Mouse (Mus musculus): ENCODE results near the gene Asic4.

Asic4 gene

DNA sequence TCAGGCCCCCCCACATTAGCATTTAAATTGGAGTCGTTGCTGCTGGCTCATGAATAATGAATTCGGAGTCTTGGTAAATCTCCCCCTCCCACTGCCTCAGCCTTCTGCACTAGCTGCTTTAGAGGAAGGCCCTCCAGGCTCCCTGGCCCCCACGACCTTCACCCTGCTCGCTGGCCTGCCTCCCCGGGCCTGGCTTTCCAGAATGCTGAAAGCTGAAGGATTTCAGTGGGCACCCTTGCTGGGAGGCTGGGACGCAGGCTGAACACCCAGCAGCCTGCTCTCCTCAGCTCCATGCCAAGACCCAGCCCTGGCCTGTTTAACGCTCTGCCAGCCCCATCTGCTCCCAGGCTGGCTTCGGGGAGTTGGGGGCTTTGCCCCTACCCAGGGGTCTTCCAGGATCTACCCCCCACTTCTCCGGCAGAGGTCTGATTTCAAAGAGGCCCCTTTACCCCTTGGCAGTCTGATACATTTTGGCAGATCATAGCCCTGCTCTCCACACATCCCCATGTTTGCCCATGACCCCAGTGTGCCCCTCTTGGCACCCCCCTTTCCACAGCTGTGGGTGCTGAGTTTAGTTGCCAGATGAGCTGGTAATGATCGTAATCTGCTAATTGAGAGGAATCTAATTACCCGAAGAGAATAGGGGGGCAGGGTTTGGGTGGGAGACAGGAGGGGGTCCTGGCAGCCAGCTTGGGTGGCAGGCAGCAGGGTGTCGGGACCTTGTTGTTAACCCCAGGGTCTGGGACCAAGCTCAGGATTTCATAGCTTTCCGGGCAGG, 6.8 kb upstream of the Asic4 start:
- DNase-seq = no peak

DNA sequence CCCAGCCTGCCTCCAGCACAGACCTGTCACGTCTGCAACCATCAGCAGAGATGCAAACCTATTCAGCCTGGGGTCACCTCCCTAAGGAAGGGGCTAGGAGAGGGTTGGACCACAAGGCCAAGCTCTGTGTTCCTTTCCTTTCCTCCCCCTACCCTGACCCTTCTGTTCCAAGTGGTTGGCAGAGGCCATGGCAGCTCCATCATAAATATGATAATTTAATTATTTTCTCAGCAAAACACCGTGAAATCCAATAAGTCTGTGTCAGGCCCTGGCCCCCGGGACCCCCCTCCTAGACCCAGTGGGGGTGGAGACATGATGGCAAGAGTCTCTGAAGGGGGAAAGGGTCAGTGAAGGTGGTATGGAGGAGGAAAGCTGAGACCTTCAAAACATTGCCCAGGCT, 6.0 kb upstream of the Asic4 start:
- no peak for DNase-seq

DNA sequence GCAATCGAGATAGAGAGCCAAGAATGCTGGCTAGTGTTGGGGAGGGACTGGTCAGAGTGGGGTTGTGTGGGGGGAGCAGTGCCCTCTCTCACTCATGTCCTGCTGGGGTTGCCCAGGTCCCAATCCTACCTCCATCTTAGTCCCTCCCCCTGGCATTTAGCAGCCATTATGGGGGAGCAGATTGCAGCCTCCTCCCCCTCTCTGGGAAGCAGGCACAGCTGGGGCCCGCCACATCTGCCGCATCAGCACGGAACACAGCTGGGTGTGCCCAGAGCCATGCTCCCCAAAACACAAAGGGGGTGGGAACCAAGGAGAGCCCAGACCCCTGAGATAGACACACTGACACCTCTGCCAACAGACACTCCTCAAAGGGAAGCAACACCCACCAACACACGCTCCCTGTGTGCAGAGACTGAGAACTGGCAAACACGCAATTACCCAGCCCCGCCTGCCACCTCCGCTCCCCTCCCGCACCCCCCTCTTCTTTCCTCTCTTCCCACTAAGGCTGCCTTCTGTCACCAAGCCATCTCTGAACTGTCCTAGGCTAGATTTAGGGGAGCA, 5.0 kb upstream of the Asic4 start:
- no peak for DNase-seq

DNA sequence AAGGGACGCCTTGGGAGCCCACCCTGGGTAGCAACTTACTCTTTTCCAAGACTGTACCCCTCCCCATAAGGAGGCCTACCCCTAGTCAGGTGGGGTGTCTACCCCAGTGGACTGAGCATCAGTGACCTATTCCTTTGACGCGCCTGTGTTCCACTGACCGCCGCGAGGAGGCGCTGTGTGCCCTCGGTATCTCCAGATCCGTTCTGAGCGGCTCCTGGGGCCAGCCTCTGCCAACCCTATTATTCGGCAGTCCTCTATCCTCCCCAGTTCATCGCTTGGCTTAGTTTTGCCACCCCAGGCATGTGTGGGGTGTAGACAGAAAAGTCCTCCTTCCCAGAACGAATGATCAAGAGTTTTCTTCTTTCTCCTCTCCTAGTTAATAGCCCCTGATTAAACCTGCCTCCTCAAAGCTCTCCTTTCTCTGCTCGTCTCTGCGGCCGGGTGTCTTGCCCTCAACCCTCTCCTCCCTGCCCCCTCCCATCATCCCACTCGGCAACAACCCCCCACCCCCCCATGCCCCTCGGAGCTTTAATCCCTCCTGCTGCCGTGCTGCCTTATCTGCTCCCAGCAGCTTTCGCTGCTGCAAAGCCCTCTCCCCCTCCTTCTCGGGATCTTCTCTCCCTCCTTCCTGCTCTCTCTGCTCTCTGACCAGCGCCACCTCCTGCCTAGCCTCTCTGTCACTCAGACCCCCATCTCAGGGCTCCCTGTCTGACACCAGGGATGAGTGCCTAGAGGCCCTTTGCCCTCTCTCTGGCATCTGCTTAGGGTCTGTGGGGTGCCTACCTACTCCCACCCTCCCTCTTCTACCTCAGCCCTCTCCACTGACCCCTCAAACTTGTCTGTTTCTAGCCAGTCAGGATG, 4.3 kb upstream of the Asic4 start:
- peak; percentile 50 to 52 for DNase-seq

DNA sequence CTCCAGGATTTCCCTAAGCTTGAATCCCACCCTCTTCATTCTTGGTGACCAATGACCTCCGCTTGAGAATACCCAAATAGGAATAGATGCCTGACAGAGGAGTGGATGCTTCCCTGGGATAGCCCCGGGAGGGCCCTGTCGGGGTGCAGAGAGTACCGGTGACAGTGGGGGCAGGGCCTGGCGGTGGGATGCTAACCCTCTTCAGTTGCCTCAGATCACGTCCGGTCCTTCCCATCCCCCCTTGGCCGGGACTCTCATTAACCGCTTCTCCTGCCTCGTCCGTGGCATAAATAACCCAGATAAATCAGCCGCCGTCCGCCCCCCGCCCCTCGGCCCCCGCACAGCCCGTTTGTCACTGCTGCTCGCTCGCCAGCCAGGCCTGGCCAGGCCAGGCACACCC, 3.6 kb upstream of the Asic4 start:
- DNase-seq = no peak

DNA sequence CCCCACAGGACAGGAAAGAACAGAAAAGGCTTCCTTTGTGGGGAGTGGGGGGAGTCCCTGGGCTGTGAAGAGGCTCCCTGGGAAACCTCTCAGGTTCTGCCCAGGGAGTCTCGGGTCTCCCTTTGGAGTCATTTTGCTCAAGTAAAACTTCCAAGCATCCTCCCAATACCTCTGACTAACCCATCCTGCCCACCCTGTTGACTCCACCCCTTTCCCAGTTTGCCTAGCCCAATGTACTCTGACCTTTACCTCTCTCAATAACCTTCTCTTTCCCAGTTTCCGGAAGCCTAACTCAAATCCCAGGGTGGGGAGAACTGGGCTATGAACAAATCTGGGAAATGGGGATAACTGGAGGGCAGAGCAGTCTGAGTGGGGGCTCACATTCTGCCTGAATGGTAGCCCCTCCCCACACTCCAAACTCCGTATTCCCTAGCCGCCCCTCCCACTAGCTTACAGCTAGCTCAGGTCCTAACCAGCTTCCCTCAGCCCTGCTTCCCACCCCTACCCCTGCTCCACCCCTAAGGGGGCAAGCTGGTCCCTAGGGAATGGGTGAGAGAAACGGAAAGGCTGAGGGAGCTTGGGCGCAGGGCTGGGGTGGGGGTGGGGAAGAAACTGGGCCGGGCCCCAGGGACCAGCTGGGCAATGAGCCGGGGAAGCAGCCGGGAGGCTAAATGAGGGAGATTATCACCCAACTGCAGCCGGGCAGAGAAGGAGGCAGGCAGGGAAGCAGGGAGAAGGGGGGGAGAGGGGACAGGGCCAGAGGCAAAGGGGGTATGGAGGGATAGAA, 2.8 kb upstream of the Asic4 start:
- DNase-seq = no peak

DNA sequence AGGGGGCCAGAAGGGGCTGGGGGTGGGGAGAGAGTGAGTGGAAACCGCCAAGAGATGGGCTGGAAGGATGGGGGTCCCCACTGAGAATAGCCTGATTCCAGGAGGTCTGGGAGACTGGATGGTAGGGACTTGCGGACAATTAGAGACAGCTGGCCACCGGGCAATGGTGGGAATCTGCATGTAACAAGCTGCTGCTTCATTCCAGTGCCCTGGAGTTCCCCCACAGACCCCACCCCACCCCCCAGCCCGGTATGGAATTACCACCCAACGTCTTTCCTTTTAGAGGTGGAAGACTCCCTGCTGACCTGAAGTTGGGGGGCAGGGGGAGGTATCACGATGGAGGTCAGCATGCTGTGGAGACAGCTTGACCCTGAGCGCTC, 2.2 kb upstream of the Asic4 start:
- no peak for DNase-seq

- DNase-seq = no peak
These were observed 1.3 kb upstream of the Asic4 start for GRCm38 (mm10) chr1:75448937-75449336.

DNA sequence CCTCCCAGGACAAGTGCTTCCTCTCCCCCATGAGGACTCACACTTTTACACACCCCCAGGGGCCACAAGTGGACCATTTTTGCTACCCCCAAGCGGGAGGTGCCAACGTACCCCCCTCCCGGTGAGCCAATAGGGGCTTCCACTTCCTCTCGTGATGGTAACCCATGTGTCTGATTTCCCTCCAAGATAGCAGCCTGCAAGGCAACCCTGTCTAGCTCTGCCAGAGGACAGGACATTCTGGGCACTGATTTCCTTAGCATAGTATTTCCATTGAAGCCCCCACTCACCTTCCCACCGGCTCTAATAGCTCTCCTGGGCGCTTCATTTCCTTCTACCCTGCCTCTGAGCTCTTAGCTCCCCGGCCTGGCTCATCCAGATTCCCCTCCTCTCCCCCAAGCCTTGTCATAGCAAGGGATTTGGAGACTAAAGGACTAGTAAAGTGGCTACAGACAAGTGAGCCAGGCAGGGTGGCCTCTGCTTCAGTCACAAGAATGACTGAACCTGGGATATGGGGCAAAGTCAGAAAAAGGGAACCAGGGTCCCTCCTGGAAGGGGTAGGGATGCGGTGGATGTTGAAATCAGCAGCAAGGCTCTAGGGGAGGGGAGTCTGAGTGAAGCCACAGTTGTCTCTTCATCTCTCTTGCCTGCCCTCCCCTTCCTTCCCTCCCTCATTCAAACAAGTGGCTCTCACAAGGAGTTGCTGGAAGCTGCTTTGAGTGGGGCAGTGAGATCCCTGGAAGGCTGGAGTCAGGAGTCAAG, 680 bp upstream of the Asic4 start:
- DNase-seq = no peak

- no peak for DNase-seq
These were observed 1.7 kb downstream of the Asic4 start for GRCm38 (mm10) chr1:75451900-75452299.

DNA sequence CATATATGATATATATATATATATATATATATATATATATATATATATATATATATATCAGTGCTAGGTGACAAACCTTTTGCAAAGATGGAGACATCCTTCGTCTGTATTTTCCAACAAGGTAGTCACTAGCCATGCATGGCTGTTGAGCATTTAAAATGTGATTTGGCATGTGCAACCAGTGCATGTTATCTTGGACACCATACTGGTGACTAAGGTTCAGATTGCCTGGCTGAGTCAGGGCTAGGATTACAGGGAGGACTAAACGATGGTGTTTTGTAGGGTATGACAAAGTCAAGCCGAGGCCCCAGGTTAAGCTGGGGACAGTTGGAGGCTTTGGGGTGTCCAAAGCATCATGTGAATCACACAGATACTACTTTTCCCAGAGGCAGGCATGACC, 5.2 kb downstream of the Asic4 start:
- no peak for DNase-seq

DNA sequence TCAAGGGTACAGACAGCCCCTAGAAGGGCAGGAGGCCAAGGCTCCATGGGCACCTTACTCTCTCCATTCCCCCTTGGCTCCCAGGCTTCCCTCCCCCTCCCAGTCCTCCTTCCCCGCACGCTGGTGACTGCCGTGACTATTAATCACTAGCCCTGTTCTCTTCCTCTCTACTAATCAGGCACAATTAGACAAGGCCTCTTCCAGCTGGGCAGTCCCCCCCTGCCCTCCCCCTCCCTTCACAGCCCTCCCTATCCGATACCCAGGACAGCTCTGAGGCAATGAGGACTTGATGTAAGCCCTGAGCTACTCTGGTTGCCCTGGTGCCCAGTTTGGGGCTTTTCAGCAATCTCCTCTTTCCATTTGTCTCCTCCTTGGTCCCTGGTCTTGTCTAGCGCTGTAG, 5.7 kb downstream of the Asic4 start:
- no peak for DNase-seq

DNA sequence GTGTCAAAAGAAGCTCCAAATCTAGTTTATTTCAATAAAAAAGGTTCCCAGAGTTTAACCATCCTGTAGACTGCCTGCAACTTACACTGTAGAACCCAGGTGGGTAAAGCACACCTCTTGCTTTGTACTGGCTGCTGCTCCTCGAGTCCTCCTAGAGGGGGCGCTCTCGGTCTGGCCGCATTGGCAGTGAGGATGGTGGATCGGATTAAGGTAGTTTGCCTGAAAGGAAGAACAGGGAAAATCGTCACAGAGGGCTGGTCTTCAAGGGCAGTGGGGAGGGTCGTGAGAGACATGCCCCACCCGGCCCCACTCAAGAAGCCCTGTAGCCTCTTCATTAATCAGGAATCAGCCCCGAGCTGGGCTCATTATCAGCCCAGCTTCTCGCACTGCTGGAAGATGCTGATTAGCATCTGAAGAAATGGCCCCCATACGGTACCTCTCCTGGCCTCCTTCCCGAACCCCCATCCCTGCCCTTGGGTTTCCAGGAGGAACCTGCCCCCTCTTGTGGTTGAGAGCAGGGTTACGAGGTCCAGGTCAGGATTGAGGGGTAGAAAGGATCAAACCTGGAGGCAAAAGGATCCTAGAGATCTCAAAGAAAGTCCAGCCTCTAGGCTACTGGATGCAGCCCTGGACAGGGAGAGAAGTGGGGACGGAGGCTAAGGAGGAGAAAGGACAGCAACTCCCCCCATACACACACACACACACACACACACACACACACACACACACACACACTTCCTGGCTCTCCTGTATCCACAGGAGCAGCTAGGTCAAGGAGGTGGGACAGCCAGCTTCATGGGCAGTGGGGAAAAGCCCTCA, 6.7 kb downstream of the Asic4 start:
- DNase-seq = no peak

DNA sequence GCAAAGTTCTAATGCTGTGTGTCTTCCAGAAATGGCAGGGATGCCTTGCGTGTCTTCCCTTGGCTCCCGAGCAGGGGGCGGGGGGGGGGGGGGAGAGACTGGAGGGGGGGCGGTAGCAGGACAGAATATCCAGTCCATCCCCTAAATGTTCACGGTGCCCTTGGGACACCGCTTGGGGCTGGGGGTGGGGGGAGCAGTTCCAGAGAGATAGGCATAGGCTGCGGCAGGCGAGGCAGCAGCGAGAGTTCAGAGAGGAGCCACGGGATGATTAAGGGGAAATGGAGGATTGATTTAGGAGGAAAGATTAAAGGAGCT, 7.4 kb downstream of the Asic4 start:
- DNase-seq = no peak

GRCm38 (mm10) chr1:75458025-75458788, 8.0 kb downstream of the Asic4 start:
- no peak for DNase-seq

GRCm38 (mm10) chr1:75458789-75459684, 8.8 kb downstream of the Asic4 start:
- no peak for DNase-seq

- no peak for DNase-seq
These were observed 10.1 kb downstream of the Asic4 start for GRCm38 (mm10) chr1:75460297-75460696.

DNA sequence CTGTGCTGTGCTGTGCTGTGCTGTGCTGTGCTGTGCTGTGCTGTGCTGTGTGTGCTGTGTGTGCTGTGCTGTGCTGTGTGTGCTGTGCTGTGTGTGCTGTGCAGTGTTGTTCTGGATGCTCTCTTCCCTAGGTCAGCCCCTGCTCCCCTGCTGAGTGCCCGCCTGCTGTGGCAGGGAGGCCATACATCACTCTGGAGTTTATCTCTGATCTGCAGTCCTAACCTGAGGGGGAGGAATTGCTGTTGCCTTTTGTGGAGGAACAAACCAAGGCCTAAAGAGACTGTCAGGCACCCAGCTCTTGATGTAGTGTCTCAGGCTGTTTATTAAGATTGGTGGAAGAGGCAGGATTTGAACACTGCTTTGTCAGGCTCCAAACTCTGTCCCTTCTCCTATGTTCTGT, 12.4 kb downstream of the Asic4 start:
- no peak for DNase-seq

GRCm38 (mm10) chr1:75463652-75464204, 13.5 kb downstream of the Asic4 start:
- no peak for DNase-seq
